Mouse (Mus musculus): Measurements from ENCODE around the gene Tgm6.

DNA sequence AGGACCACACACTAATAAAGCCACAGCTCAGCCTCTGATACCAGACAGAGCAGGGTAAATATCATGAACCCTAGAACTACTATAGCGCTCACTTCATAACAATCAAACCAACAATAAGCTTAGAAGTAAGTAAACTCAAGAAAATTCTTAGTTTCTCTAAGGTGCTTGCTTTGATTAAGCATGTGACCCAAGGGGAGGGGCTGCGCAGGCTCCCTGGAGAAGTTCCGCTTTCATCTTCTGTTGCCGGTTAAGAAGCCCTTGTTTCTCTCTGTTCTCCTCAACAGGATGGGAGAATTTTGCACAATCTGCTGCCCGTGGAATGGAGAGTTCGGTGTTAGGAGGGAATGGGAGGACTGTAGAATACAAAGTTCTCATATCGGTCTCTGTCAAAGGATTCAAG lies 6.4 kb downstream of the Tgm6 start:
- TF ChIP-seq CTCF (conservative IDR thresholded peaks at IDR 0.05 in 1 of 2, IDR thresholded peaks at IDR 0.05 in 1 of 2; ENCODE audit: low read depth in 2 of 2, low read length in 2 of 2): no peak
- TF ChIP-seq PAX5 (IDR thresholded peaks at IDR 0.05; ENCODE audit: low read length): no peak
- no peak for TF ChIP-seq MYC (IDR thresholded peaks at IDR 0.05; ENCODE audit: low read depth, low read length)
- no peak for TF ChIP-seq UBTF (IDR thresholded peaks at IDR 0.05; ENCODE audit: low read depth, low read length)
- TF ChIP-seq EP300 (IDR thresholded peaks at IDR 0.05; ENCODE audit: low read length): no peak

Data from CH12.LX (cell line).